Mouse (Mus musculus) kidney, adult 2 months (tissue): ENCODE data around the gene Stat5a.

Source experiments
- CTCF ChIP-seq: fragments of 200-500 bp; conservative IDR thresholded peaks from 2 replicates; pipeline ENCODE4 v1.5.1; 2011; ENCODE audit warnings: low read depth, mild to moderate bottlenecking, control low read depth, low read length, moderate library complexity, mixed read lengths; ENCODE audit not compliant: insufficient read depth, insufficient read length
- POLR2A ChIP-seq: fragments of 200-500 bp; IDR thresholded peaks from one replicate; pipeline ENCODE4 v1.6.1; 2011; ENCODE audit warnings: low read depth, low read length, control low read depth

DNA sequence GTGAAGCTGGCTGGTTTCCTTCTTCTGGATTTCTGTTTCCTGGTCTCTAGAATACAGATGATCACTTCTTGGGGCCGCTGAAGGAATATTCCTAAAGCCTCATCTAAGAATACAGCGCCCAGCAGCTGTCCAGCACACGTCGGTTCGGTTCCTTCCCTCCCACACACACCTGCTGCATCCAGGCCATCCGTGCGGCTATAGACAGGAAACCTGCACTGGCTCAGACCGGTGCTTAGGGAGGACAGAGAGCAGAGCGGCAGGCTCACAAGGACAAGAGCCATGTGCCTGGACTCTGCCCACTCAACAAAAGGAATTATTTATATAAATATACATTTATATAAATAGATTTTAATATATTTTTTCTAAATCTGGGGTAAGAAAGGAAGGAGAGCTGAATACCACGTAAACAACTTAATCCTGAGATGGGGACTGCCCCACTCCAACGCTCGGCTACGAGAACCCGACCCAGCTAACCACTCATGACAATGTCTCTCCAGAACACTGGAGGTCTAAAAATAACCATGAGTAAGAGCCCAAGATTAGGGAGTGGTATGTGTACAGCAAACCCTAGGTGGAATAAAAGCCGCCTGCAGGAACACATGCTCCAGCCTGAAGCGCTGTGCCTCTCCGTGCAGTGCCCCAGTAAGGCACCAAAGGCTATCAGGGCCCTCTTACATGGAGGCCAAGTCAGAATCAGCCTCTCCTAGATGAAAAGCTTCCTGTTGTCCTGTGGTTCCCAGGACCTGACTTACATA is 53.4 kb downstream of the Stat5a start:
- TF ChIP-seq POLR2A (no peak), CTCF (no peak)
